Mouse (Mus musculus): ENCODE data around the gene Rps27.

- TF ChIP-seq CTCF (IDR thresholded peaks at IDR 0.05) (no peak), EP300 (IDR thresholded peaks at IDR 0.05) (no peak)
Observed at GRCm38 (mm10) chr3:90209908-90210566, 3.4 kb downstream of the Rps27 start.
